Mouse (Mus musculus) neural tube, embryonic 15.5 days (tissue): ENCODE results near the gene Atg16l2. TPM values are rescaled to one million over a fixed set of nuclear protein-coding genes. Genes with fewer than 3 reads are reported as not detected.

Source experiments
- ATAC-seq: fragments of 200-750 bp; cut with Nextera tagmentation; 2 replicates; pipeline ENCODE4 v1.8.0; 2017; ENCODE audit warnings: mild to moderate bottlenecking, moderate TSS enrichment, moderate library complexity; ENCODE audit not compliant: low FRiP score
- H3K27ac ChIP-seq: fragments of 300-500 bp; sonication (generic); replicated peaks from 2 replicates; pipeline ENCODE4 v1.5.1; 2015; ENCODE audit warnings: mild to moderate bottlenecking, inconsistent platforms
- H3K27me3 ChIP-seq: fragments of 300-500 bp; sonication (generic); replicated peaks from 2 replicates; pipeline ENCODE4 v1.6.1; 2015; ENCODE audit warnings: inconsistent platforms
- H3K36me3 ChIP-seq: fragments of 300-500 bp; sonication (generic); 2 replicates; pipeline ENCODE4 v1.6.1; 2015; ENCODE audit warnings: inconsistent platforms
- H3K4me1 ChIP-seq: fragments of 300-500 bp; sonication (generic); 2 replicates; pipeline ENCODE4 v1.6.1; 2015; ENCODE audit warnings: inconsistent platforms
- H3K4me2 ChIP-seq: fragments of 300-500 bp; sonication (generic); 2 replicates; pipeline ENCODE4 v1.6.1; 2015; ENCODE audit warnings: inconsistent platforms, mild to moderate bottlenecking, moderate library complexity
- H3K4me3 ChIP-seq: fragments of 300-500 bp; sonication (generic); replicated peaks from 2 replicates; pipeline ENCODE4 v1.5.1; 2015; ENCODE audit warnings: mild to moderate bottlenecking, inconsistent platforms
- H3K9ac ChIP-seq: fragments of 300-500 bp; sonication (generic); replicated peaks from 2 replicates; pipeline ENCODE4 v1.6.1; 2015; ENCODE audit warnings: mild to moderate bottlenecking, inconsistent platforms
- H3K9me3 ChIP-seq: fragments of 300-500 bp; sonication (generic); replicated peaks from 2 replicates; pipeline ENCODE4 v1.6.1; 2016; ENCODE audit warnings: inconsistent platforms
- WGBS: fragments of 180-500 bp; shearing (Covaris S2); methylation state at CpG from one replicate; pipeline ENCODE4 v1.1.7; 2015; ENCODE audit warnings: mixed read lengths; 5-methylcytosine and 5-hydroxymethylcytosine counted together
- polyA plus RNA-seq: library from polyadenylated mRNA; unstranded; fragments of >200 nt; fragmentation: Nextera tagmentation; extraction: Ambion mirVana; gene quantifications from 2 replicates; pipeline ENCODE4 v1.2.1, GENCODE M21; 2015

The Atg16l2 gene
- polyA plus RNA-seq, 1 experiment from 2014 or later: 33.1 TPM

DNA sequence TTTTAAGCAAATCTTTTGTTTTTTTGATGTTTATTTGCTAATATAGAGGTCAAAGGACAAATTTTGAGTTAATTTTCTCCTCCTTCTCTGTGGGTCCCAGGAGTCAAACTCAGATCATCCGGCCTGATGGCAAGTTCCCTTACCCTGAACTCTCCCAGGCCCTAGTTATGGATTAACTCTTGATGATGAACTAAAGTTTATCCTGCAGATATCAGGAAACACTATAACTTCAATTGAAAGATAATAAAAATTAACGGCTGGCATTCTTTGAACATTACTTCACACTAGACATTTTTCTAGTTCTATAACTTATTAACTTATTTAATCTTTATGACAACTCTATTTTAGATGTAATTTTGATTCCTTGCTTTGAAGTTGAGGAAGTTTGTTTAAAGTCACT is 52.9 kb downstream of the Atg16l2 start:
- WGBS: 88% methylated on average over 2 of the region's 2 CpGs

DNA sequence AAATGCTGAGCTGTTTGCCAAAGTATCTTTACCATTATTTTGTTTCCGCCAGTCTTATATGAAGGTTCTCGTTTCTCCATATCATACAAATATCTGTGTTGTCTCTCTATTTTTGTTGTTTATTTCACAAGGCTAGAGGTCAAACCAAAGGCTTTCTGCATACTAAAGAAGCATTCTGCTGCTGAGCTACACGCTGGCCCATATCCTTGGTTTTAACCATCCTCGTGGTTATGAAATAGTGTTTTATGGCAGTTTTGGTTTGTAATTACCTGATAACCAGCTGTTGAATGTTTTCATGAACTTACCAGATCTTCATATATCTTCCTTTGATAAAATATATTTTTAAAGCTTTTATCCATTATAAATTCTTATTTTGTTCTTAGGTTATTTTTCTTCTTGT is 53.3 kb downstream of the Atg16l2 start:
- H3K27ac ChIP-seq: no peak overlapping the region
- 92% methylated on average over 4 of the region's 4 CpGs for WGBS
- peaks cover 24% of the 10 kb centered on the region for H3K36me3 ChIP-seq
- no peaks in the 10 kb centered on the region for H3K27me3 ChIP-seq
- ATAC-seq: no peak
- no peaks in the 10 kb centered on the region for H3K9me3 ChIP-seq
- H3K4me3 ChIP-seq: no peak overlapping the region
- no peak overlapping the region for H3K9ac ChIP-seq
- no peak overlapping the region for H3K4me2 ChIP-seq
- H3K4me1 ChIP-seq: no peaks in the 10 kb centered on the region

More for the DNA sequence above, 52.9 kb downstream of the Atg16l2 start:
- Histone ChIP-seq H3K4me1 (no peaks in the 10 kb centered on the region), H3K9ac (no peak overlapping the region), H3K36me3 (peaks cover 27% of the 10 kb centered on the region), H3K27ac (no peak overlapping the region), H3K9me3 (no peaks in the 10 kb centered on the region), H3K27me3 (no peaks in the 10 kb centered on the region), H3K4me2 (no peak overlapping the region), H3K4me3 (no peak overlapping the region)
- ATAC-seq: no peak

DNA sequence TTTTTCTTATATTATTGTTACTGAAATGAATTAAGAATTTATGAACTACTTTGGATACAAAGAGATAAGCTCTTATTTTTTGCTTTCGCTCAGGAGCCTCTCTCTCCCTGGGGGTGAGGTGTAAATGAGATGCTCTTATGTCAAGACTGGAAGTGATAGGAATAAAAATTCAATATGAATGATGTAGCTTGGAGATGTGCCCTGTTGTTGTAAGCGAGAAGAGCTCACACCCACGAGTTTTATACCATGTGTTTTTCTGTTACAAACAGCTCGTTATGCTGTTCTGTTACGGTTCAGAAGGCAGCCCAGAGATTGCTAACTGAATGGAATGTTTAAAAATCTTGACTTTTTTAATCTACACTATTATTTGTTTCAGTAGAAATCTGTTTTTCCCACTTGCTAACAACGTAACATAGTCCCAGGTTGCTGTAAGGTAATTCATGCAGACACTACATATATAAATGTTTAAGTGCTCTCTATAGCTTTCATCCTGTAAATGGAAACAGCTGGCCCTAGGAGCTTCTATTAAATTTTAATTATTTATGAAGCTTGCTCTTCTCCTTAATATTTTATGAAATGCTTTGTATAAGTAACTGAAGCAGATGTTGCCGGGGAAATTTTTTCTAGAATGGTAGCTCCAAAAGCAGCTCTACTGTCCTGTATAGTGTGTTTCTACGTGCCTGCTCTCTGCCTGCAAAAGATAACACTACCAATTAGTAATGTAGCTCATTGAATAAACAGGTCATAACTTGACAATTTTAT is 65.2 kb downstream of the Atg16l2 start:
- peak overlapping the region; percentile 34 for H3K27ac ChIP-seq
- no peak overlapping the region for H3K4me2 ChIP-seq
- no peak overlapping the region for H3K4me3 ChIP-seq
- no peak overlapping the region for H3K9ac ChIP-seq
- no peaks in the 10 kb centered on the region for H3K9me3 ChIP-seq
- H3K36me3 ChIP-seq: 0 out of 2 replicates have a peak, but pooled peaks cover 6% of the 10 kb centered on the region
- H3K4me1 ChIP-seq: peaks cover 7% of the 10 kb centered on the region; the same call in 1 of the 2 replicates
- peak; percentile 76 for ATAC-seq
- WGBS: 43% methylated on average over 8 of the region's 8 CpGs
- no peaks in the 10 kb centered on the region for H3K27me3 ChIP-seq

DNA sequence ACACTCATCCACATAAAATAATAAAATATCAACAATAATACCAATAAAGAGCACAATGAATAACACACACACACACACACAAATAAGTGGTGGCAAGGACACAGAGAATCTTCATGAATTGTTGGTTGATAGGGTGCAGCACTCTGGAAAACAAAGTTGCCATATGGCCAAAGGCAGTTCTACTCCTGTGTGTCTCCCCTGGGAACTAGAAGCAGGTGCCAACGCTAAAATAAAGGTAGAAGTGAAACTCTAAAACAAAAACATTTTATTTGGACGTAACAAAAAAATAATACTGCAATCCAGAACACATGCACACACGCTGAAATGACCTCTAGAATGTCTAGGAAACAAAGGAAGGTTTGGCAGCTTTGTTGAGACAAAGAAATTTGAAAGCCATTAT is 69.3 kb downstream of the Atg16l2 start:
- no peaks in the 10 kb centered on the region for H3K9me3 ChIP-seq
- ATAC-seq: no peak
- H3K4me2 ChIP-seq: no peak overlapping the region
- no peak overlapping the region for H3K9ac ChIP-seq
- no peak overlapping the region for H3K4me3 ChIP-seq
- H3K27me3 ChIP-seq: no peaks in the 10 kb centered on the region
- 0 out of 2 replicates have a peak overlapping the region, but pooled peaks have one; percentile 23 for H3K27ac ChIP-seq
- 59% methylated on average over 3 of the region's 3 CpGs for WGBS
- H3K36me3 ChIP-seq: no peaks in the 10 kb centered on the region
- 0 out of 2 replicates have a peak, but pooled peaks cover 4% of the 10 kb centered on the region for H3K4me1 ChIP-seq

DNA sequence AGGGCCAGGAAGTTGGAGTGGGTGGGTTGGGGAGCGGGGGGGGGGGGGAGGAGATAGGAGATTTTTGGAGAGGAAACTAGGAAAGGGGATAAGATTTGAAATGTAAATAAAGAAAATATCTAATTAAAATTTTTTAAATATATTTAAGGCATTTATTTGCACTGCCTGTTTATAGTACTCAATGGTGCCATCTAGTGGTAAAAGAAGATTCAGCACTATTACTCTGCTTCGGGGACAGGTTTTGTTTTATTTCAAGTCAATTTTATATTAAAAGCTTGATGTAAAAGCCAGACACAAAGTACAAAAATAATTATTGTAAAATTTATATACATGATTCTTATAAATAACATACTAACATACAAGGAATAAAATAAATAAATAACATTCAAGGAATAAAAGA is 70.6 kb downstream of the Atg16l2 start:
- H3K4me1 ChIP-seq: 0 out of 2 replicates have a peak, but pooled peaks cover under 1% of the 10 kb centered on the region
- WGBS: 33% methylated on average over 2 of the region's 2 CpGs
- no peaks in the 10 kb centered on the region for H3K9me3 ChIP-seq
- no peak for ATAC-seq
- H3K9ac ChIP-seq: no peak overlapping the region
- no peak overlapping the region for H3K27ac ChIP-seq
- H3K4me3 ChIP-seq: no peak overlapping the region
- no peaks in the 10 kb centered on the region for H3K36me3 ChIP-seq
- no peaks in the 10 kb centered on the region for H3K27me3 ChIP-seq
- no peak overlapping the region for H3K4me2 ChIP-seq

DNA sequence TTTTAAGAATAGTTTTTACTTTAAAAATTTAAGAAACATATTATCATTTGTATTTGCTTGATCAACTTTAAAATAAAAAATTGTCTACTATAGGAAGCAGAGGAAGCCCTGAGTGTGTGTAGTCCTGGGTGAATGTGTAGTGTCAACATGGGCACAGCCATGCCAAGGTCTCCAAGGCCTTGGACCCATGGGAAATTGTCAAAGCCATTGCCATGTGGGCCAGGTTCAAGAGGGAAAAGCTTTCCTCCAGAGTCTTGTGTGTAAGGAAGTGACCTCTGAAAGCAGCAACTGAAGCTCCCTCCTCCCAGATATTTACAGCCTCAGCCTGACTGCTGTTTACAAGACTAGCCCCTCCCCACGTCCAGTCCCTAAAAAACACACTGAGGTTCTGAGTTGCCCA is 72.7 kb downstream of the Atg16l2 start:
- H3K9me3 ChIP-seq: no peaks in the 10 kb centered on the region
- no peaks in the 10 kb centered on the region for H3K27me3 ChIP-seq
- H3K4me3 ChIP-seq: no peak overlapping the region
- H3K4me1 ChIP-seq: no peaks in the 10 kb centered on the region
- H3K4me2 ChIP-seq: no peak overlapping the region
- no peaks in the 10 kb centered on the region for H3K36me3 ChIP-seq
- H3K9ac ChIP-seq: no peak overlapping the region
- ATAC-seq: no peak
- no peak overlapping the region for H3K27ac ChIP-seq
- 48% methylated on average over 1 of the region's 1 CpGs for WGBS

DNA sequence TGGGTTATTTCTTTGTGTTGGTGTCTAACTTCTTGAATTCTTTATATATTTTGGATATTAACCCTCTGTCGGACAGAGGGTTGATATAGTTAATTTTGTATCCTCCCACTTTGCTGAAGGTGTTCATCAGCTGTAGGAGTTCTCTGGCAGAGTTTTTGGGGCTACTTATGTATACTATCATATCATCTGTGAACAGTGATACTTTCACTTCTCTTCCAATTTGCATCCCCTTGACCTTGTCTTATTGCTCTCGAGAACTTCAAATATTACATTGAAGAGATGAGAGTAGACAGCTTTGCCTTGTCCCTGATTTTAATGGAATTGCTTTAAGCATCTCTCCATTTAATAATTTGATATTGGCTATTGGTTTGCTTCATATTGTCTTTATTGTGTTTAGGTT is 78.5 kb downstream of the Atg16l2 start:
- Histone ChIP-seq H3K9me3 (no peaks in the 10 kb centered on the region), H3K4me2 (no peak overlapping the region)

DNA sequence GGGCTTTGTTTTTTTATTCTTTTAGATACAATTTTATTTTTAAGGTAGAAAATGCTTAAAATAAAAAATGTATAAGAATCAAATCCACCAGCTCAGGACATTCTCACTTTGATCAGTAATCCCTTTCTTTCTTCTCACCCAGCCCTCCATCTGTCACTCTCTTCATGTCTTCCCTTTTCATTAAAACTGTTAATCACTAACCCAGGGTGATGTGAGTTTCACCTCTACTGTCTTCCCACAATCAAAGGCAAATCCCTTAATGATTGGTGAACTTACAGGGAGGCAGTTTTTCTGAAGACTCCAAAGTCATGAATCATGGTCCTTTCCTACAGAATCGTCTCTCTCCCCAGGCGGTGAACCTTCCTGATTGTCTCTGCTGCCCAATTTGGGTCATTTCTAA is 85.3 kb downstream of the Atg16l2 start:
- H3K9me3 ChIP-seq: no peaks in the 10 kb centered on the region
- ATAC-seq: no peak
- 58% methylated on average over 2 of the region's 2 CpGs for WGBS
- H3K27me3 ChIP-seq: no peaks in the 10 kb centered on the region
- H3K4me3 ChIP-seq: no peak overlapping the region
- no peaks in the 10 kb centered on the region for H3K36me3 ChIP-seq
- H3K4me2 ChIP-seq: no peak overlapping the region
- no peak overlapping the region for H3K27ac ChIP-seq
- H3K9ac ChIP-seq: no peak overlapping the region
- no peaks in the 10 kb centered on the region for H3K4me1 ChIP-seq

More for the DNA sequence above, 78.5 kb downstream of the Atg16l2 start:
- Histone ChIP-seq H3K27me3 (no peaks in the 10 kb centered on the region), H3K4me1 (no peaks in the 10 kb centered on the region), H3K27ac (no peak overlapping the region), H3K9ac (no peak overlapping the region), H3K36me3 (no peaks in the 10 kb centered on the region), H3K4me3 (no peak overlapping the region)
- no peak for ATAC-seq
- 91% methylated on average over 2 of the region's 2 CpGs for WGBS

DNA sequence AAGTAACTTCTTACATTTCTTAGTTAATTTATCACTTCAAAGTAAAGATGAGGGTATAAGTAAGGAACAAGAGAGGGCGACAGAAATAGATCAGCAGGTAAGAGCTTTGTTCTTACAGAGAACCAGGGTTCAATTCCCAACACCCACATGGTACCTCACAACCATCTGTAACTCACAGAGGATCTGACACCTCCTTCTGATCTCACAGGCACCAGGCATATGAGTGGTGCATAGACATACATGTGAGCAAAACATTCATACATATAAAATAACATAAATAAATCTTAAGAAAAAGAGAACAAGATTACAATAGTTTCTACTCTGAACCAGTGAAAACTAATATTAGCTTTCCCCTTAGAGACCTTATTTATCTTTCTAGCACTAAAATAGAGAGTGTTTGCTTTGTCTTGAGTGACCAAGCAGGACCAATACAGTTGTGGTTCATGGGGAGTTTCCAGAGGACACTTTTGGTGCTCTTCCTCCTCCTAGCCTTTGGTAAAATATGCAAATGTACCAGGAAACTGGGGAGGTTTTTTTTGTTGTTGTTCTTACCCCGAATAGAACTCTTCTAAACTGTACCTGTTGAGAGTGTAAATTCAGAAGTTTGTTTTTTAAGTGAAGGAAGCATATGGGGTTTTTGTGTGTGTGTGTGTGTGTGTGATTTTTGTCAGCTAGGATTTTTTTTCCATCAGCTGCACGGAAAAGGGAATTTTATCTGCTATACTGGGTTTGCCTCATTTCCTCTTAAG is 88.4 kb downstream of the Atg16l2 start:
- no peaks in the 10 kb centered on the region for H3K27me3 ChIP-seq
- H3K4me1 ChIP-seq: no peaks in the 10 kb centered on the region
- H3K27ac ChIP-seq: no peak overlapping the region
- no peak overlapping the region for H3K4me2 ChIP-seq
- H3K9me3 ChIP-seq: no peaks in the 10 kb centered on the region
- no peak overlapping the region for H3K9ac ChIP-seq
- no peak overlapping the region for H3K4me3 ChIP-seq
- 81% methylated on average over 3 of the region's 3 CpGs for WGBS
- no peaks in the 10 kb centered on the region for H3K36me3 ChIP-seq
- ATAC-seq: no peak

Other genes with a start within 250 kb of the Atg16l2 start
- gene Fchsd2, start 209.4 kb downstream of the Atg16l2 start, polyA plus RNA-seq: 35.9 and 39.4 TPM in 2 replicates
- gene Stard10, start 14.8 kb upstream of the Atg16l2 start, polyA plus RNA-seq: 12.8 and 25.3 TPM in 2 replicates
- gene Arap1, start 45.8 kb upstream of the Atg16l2 start, polyA plus RNA-seq: 9.7 and 19.9 TPM in 2 replicates
- 0.99 TPM in 1 of 2 replicates, not detected in the other for gene Gm45837, start 108.6 kb upstream of the Atg16l2 start, polyA plus RNA-seq
- gene Pde2a, start 119.4 kb upstream of the Atg16l2 start, polyA plus RNA-seq: 27.9 and 28.5 TPM in 2 replicates